Mouse (Mus musculus): ENCODE measurements around the gene Katnbl1. TPM values are rescaled to one million over a fixed set of nuclear protein-coding genes. Genes with fewer than 3 reads are reported as not detected.

Katnbl1 gene
- polyA plus RNA-seq (2015; fragmentation: Nextera tagmentation; extraction: Ambion mirVana) = 22.0 and 22.3 TPM in 2 replicates

DNA sequence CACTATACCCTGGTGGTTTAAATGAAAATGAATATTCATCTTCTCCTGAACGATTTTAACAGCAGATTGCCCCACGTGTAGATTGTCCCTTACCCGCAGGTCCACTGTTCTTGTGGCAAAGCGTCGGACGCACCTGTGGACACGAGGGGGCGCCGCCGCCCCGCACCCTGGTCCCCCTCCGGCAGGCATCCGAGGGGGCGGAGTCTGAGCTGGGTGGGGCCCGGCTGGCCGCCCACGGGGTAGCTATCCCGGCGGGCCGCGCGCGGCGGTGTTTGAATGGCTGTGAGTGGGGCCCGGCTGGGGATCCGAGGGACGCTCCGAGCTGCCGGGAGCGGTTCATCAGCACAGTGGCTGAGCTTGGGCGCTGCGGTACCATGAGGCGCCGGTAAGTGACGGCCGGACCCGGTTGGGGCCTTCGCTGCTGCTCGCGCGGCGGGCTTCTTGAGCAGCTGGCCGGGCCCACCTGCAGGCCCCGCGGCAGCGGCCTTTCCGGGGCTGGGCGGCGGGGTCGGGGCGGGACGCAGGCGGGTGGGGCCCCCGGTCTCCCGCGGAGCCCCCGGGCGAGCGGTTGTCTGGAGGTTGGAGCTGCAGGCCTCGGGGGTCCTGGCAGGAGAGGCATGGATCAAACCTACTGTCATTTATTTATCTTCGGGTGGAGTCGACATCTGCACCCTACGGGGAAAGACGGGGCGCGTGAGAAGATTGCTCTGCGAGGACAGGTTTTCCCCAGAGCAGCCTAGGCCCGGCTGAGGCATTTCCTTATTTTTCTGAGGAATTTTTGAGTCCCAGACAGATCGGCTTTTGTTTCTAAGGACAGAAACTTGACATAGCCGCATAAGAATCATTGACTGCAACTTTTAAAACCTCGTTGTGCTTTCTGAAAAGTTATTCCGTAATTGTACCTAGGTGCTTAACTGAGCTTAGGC, at the start of gene Katnbl1:
Gene Katnbl1, plus strand, starts transcription at position 239 of the 926 bp plus-strand sequence.
- peak within 1 kb of the TSS; percentile 96 for H3K4me3 ChIP-seq

DNA sequence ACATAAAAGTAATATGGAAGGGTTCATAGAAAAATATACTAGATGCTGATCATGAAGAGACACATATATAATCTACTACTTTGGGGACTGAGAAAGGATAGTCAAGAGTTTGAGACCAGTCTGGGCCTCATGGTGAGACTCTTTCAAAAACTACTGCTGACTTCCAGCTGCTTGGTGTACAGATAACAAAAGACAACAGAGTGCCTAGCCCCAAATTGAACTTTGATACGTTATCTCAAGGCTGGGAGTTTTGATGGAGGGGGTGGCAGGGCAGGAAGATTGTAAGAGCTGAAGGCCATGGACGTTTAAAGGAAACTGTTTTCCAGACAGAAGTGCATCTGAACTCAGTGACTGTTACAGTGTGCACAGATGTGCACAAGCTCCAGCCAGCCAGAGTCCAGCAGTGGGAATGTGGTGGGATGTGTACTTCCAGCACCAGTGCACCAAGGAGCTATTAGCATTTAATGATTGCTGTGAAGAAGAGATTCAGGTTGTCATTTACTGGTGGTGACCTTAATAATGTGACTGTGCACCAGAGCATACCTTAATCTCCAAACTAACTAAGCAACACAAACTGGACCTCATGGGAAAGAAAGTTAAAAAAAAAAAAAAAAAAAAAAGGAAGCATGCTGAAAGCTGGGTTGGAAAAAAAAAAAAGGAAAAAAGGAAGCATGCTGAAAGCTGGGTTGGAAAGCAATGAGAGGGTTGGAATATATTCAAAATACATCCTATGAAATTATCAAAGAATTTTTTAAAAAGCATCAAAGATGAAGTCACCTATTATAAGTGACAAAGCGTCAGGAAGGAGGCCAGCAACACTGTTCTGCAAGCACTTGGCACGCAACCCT, 46.7 kb upstream of the Katnbl1 start:
- Histone ChIP-seq H3K9ac (peak overlapping the region; percentile 40), H3K27ac (replicated peaks) (peak overlapping the region; percentile 28; the same call in 1 of the 2 replicates), H3K4me1 (peaks cover 19% of the 10 kb centered on the region), H3K4me2 (no peak overlapping the region), H3K27me3 (replicated peaks) (no peaks in the 10 kb centered on the region), H3K4me3 (no peak overlapping the region), H3K9me3 (no peaks in the 10 kb centered on the region), H3K36me3 (peaks cover 39% of the 10 kb centered on the region)
- WGBS = 46% methylated on average over 4 of the region's 4 CpGs
- no peak for ATAC-seq (ENCODE audit: extremely low read depth, insufficient number of reproducible peaks, low FRiP score, low TSS enrichment)

More for the DNA sequence above, at the start of gene Katnbl1:
- Histone ChIP-seq H3K27me3 (replicated peaks) (no peaks in the 10 kb centered on the region), H3K4me1 (peaks cover 29% of the 10 kb centered on the region), H3K9me3 (no peaks in the 10 kb centered on the region), H3K27ac (replicated peaks) (peak within 1 kb of the TSS; percentile 91), H3K36me3 (no peaks in the 10 kb centered on the region), H3K4me2 (peak within 1 kb of the TSS; percentile 85), H3K9ac (peak within 1 kb of the TSS; percentile 95)
- WGBS = under 1% methylated on average over 66 of the region's 72 CpGs
- peak; percentile 100 for ATAC-seq (ENCODE audit: extremely low read depth, insufficient number of reproducible peaks, low FRiP score, low TSS enrichment)

DNA sequence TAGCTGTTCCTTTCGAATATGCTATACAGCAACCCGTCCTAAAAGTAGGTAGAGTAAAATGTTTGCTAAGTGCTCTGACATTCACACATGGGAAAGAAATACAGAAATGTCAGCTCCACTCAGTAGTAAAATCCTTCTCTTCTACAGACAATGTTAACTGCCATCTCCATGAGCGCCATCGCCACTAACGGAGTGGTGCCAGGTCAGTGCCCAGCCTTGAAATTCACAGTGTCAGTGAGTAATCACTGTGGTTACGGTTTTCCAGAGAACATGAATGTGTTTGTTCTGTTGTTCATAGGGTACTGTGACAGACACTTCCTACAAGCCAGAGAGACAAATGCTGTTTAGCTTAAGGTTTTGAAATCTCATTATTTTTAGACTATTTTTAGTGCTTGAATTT, 41.8 kb upstream of the Katnbl1 start:
- Histone ChIP-seq H3K36me3 (peaks cover 81% of the 10 kb centered on the region), H3K27ac (replicated peaks) (no peak overlapping the region), H3K4me2 (no peak overlapping the region), H3K27me3 (replicated peaks) (no peaks in the 10 kb centered on the region), H3K9me3 (no peaks in the 10 kb centered on the region), H3K4me1 (peaks cover 11% of the 10 kb centered on the region), H3K4me3 (no peak overlapping the region), H3K9ac (no peak overlapping the region)
- ATAC-seq (ENCODE audit: extremely low read depth, insufficient number of reproducible peaks, low FRiP score, low TSS enrichment) = no peak
- WGBS = 92% methylated on average over 6 of the region's 6 CpGs

DNA sequence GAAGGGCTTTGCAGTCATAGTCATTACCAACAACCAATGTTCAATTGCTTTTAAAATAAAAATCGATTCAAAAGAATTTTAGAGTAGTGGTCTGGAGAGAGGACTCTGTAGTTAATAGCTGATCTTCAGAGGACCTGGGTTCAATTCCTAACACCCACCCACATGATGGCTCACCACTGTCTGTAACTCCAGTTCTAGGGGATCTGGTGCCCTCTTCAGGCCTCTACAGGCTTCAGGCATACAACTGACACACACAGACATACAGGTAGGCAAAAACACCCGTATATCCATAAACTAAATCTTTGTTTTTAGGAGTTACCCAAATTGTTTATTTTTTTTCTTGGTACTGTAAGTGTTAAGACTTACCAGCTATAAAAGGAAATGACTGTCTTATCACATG, 39.3 kb upstream of the Katnbl1 start:
- Histone ChIP-seq H3K4me3 (no peak overlapping the region), H3K9me3 (no peaks in the 10 kb centered on the region), H3K27ac (replicated peaks) (no peak overlapping the region), H3K27me3 (replicated peaks) (no peaks in the 10 kb centered on the region), H3K9ac (no peak overlapping the region), H3K36me3 (peaks cover 81% of the 10 kb centered on the region), H3K4me2 (no peak overlapping the region), H3K4me1 (no peaks in the 10 kb centered on the region)
- no peak for ATAC-seq (ENCODE audit: extremely low read depth, insufficient number of reproducible peaks, low FRiP score, low TSS enrichment)
- WGBS = 82% methylated on average over 2 of the region's 2 CpGs

DNA sequence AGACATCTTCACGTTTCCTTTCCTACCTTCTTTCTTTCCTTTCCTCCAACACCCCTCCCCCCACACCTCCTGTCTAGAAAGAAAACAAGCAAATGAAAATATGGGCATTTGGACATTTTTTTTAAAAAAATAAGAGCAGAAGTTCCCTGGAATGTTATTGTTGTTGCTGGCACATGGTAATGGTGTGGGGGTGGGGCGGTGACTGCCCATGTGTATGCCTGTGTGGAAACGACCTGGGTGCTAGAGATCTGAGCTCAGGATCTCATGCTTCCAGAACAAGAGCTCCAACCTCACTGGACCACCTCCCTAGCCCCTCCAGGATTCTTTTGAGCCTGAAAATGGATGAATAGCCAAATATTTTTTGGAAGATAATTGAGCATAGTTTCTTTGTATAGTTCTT, 37.9 kb upstream of the Katnbl1 start:
- 56% methylated on average over 3 of the region's 3 CpGs for WGBS

DNA sequence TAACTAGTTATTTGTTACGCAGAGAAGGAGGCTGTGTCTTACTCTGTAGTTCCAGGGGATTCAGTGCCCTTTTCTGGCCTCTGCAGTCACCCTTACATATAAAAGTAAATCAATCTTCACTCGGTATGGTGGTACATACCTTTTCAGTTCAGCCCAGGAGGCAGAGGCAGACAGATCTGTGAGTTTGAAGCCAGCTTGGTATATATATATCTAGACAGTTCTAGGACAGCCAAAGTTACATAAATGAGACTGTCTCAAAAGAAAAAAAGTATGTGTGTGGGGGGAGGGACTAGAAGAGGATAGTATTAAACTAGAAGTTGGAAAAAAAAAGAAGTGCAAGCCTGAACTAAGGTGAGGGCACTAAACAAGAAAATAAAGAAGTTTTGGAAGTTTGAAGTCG, 30.8 kb upstream of the Katnbl1 start:
- H3K4me3 ChIP-seq = no peak overlapping the region
- H3K9ac ChIP-seq = no peak overlapping the region
- no peak for ATAC-seq (ENCODE audit: extremely low read depth, insufficient number of reproducible peaks, low FRiP score, low TSS enrichment)
- H3K9me3 ChIP-seq = no peaks in the 10 kb centered on the region
- no peak overlapping the region for H3K4me2 ChIP-seq
- 82% methylated on average over 3 of the region's 3 CpGs for WGBS
- H3K36me3 ChIP-seq = peaks cover 85% of the 10 kb centered on the region
- no peaks in the 10 kb centered on the region for H3K27me3 ChIP-seq (replicated peaks)
- no peaks in the 10 kb centered on the region for H3K4me1 ChIP-seq
- H3K27ac ChIP-seq (replicated peaks) = no peak overlapping the region

More for the DNA sequence above, 37.9 kb upstream of the Katnbl1 start:
- H3K4me2 ChIP-seq = no peak overlapping the region
- no peak overlapping the region for H3K27ac ChIP-seq (replicated peaks)
- no peak for ATAC-seq (ENCODE audit: extremely low read depth, insufficient number of reproducible peaks, low FRiP score, low TSS enrichment)
- H3K9me3 ChIP-seq = no peaks in the 10 kb centered on the region
- peaks cover 80% of the 10 kb centered on the region for H3K36me3 ChIP-seq
- H3K4me3 ChIP-seq = no peak overlapping the region
- no peaks in the 10 kb centered on the region for H3K27me3 ChIP-seq (replicated peaks)
- H3K4me1 ChIP-seq = no peaks in the 10 kb centered on the region
- H3K9ac ChIP-seq = no peak overlapping the region

DNA sequence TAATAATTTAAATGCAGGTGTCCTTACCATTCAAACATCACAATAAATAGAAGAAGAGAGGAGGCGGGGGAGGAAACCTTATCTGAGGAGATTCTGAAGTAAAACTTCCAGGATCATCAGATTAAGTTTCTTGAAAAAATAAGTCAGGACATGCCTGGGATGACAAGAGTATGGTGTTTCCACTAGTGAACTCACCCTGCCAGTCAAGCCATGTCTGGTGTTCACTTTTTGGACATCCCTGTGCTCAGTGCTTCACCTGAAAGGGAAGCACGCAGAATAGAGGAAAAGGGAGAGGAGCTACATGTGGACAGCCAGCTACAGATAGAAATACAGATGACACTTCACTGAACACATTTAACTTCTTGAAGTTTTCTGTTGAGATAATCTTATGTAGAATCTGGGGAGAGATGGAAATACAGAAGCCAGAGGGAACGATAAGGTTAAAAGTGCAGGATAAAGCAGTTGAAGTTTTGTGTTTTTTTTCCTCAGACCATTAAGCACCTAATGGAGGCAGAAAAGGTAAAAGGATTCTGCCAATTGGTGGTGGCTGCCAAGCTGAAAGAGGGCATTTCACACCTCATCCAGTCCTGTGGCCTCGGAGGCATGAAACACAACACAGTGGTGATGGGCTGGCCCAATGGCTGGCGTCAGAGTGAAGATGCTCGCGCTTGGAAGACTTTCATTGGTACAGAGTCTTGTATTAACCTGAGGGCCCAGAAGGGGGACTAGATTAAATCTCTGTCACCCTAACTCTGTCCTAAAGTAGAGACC, 25.1 kb upstream of the Katnbl1 start:
- Histone ChIP-seq H3K9me3 (no peaks in the 10 kb centered on the region), H3K4me3 (no peak overlapping the region), H3K4me2 (no peak overlapping the region), H3K27ac (replicated peaks) (no peak overlapping the region), H3K27me3 (replicated peaks) (no peaks in the 10 kb centered on the region), H3K36me3 (peaks cover 91% of the 10 kb centered on the region), H3K9ac (no peak overlapping the region), H3K4me1 (no peaks in the 10 kb centered on the region)
- no peak for ATAC-seq (ENCODE audit: extremely low read depth, insufficient number of reproducible peaks, low FRiP score, low TSS enrichment)
- 84% methylated on average over 7 of the region's 7 CpGs for WGBS

DNA sequence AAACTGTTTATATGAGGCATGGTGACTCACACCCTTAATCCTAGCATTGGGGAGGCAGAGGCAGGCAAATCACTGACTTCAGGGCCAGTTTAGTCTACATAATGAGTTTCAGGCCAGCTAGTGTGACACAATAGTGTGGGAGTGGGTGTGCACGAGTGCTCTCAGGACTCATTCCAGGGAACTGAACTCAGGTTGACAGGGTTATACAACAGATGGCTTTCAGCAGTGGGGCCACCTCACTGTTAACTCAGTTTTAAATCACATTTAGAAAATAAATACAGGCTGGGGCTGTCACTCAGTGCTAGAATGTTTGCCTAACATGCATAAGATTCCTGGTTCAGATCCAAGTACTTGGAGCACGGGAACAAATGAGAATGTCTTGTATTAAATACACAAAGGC, 19.4 kb upstream of the Katnbl1 start:
- no peaks in the 10 kb centered on the region for H3K4me1 ChIP-seq

DNA sequence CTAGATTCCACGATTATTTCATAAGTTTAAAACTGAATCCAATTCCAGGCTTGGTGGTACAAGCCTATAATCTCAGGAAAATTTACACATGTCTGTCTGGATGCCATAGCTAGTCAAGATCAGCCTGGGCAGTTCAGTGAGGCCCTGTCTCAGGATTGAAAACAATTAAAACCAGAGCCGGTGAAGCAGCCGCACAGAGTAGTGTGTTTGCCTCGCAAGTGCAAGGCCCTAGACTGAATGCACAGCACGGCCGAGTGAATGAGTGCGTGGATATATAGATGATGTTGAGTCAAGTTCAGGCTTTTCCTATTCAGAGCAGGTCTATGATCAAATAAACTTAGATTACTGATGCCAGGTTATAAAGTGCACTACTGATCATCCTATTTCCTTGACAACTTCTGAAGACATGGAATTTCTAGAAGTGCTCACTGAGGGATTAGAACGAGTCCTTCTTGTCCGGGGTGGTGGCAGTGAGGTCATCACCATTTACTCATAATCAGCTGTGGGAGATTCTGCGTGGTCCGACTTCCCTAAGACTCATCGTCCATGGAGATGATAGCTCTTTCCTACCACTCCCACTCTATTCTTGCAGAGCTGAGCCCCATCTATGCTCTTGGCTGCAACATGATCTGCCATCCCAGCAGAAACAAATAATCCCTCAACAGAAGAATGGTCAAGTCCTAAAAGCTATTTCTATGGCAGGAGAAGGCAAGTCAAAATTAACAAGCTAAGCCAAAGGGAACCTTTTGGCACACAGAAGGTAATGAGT, 18.8 kb upstream of the Katnbl1 start:
- Histone ChIP-seq H3K9ac (no peak overlapping the region), H3K9me3 (no peaks in the 10 kb centered on the region), H3K4me3 (no peak overlapping the region), H3K4me2 (no peak overlapping the region), H3K4me1 (no peaks in the 10 kb centered on the region), H3K27ac (replicated peaks) (no peak overlapping the region), H3K36me3 (peaks cover 98% of the 10 kb centered on the region), H3K27me3 (replicated peaks) (no peaks in the 10 kb centered on the region)
- no peak for ATAC-seq (ENCODE audit: extremely low read depth, insufficient number of reproducible peaks, low FRiP score, low TSS enrichment)
- WGBS = 89% methylated on average over 12 of the region's 12 CpGs

More for the DNA sequence above, 19.4 kb upstream of the Katnbl1 start:
- no peak overlapping the region for H3K4me3 ChIP-seq
- ATAC-seq (ENCODE audit: extremely low read depth, insufficient number of reproducible peaks, low FRiP score, low TSS enrichment) = no peak
- no peak overlapping the region for H3K27ac ChIP-seq (replicated peaks)
- no peaks in the 10 kb centered on the region for H3K27me3 ChIP-seq (replicated peaks)
- H3K4me2 ChIP-seq = no peak overlapping the region
- H3K9ac ChIP-seq = no peak overlapping the region
- 76% methylated on average over 2 of the region's 2 CpGs for WGBS
- peaks cover 98% of the 10 kb centered on the region for H3K36me3 ChIP-seq
- no peaks in the 10 kb centered on the region for H3K9me3 ChIP-seq

DNA sequence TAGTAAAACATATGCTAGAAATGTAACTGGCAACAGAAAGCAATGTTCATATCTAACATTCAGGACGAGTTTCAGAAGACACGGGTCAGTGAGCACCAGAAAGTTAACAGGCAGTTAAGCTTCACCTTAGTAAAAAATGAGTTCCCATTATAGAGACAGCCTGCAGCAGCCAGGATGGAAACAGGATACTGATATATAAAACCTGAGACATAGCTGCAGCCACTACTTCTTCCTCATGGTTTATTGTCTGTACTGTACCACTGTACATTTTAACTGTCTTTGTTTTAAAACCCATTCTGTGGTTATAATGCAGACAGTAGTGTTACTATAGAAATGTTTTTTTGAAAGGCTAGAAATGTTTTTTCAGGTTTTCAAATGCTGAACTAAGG, 18.2 kb upstream of the Katnbl1 start:
- no peaks in the 10 kb centered on the region for H3K9me3 ChIP-seq
- no peak overlapping the region for H3K27ac ChIP-seq (replicated peaks)
- H3K27me3 ChIP-seq (replicated peaks) = no peaks in the 10 kb centered on the region
- WGBS = 89% methylated on average over 2 of the region's 2 CpGs
- H3K4me2 ChIP-seq = no peak overlapping the region
- ATAC-seq (ENCODE audit: extremely low read depth, insufficient number of reproducible peaks, low FRiP score, low TSS enrichment) = no peak
- peaks cover 97% of the 10 kb centered on the region for H3K36me3 ChIP-seq
- H3K9ac ChIP-seq = no peak overlapping the region
- no peak overlapping the region for H3K4me3 ChIP-seq
- no peaks in the 10 kb centered on the region for H3K4me1 ChIP-seq
